Mouse (Mus musculus): ENCODE measurements at regions not wholly inside any gene's neighbourhood (a gene's known extent, or its start where the extent isn't known, plus 50 kb on each side); places are given as distances from the start of the nearest gene placed in this dataset.
A peak's percentile ranks its signal among the peaks of the same experiment; 100 is the strongest.
"Not testable (repeated sequence)": the region's sequence is repeated elsewhere in the genome, so short reads cannot be mapped to it uniquely, and the experiment has no call there.

DNA sequence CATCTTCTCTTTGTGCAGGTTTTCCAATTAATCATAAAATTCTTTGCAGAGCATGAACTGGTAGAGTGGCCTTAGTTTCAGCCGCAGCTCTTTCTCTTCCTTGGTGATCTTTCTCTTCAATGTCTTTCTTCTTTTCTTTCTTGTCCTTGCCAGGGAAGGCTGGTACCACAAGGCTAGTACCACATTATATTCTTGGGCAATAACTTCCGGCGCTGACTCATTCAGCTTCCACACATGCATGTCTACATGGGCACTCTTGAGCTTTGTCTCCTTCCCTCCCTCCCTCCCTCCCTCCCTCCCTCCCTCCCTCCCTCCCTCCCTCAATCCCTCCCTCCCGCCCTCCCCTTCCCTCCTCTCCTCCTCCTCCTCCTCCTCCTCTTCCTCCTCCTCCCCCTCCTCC is 98.1 kb upstream of the Pwp1 start:
- DNase-seq (ENCODE audit: low read depth) = not testable (repeated sequence)

DNA sequence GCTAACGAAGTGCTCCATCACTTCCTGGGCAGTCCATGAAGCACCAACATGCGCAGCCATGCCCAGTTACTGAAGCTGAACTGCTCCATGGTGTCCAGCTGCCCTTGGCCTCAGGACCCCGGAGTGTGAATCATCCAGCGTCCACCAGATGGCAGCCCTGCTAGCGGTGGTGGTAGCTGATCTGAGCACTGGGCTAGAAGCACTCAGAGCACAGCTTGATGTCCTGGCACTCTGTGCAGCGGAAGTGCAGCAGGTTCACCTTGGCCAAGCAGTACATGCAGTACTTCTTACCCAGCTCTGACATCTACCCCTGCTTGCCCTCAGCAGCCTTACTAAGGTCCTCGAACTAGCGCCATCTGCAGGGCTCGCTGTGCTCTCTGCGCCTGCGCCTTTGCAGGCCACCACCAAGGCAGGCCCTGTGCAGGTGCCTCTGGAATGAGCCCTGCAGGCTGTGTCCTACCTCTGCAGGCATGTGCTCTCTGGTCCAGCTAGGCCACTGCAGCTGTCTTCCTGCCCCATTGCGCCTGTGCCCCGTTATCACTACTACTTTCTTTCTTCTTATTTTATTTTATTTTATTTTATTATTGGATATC is 97.4 kb upstream of the Pwp1 start:
- DNase-seq (ENCODE audit: low read depth) = not testable (repeated sequence)

DNA sequence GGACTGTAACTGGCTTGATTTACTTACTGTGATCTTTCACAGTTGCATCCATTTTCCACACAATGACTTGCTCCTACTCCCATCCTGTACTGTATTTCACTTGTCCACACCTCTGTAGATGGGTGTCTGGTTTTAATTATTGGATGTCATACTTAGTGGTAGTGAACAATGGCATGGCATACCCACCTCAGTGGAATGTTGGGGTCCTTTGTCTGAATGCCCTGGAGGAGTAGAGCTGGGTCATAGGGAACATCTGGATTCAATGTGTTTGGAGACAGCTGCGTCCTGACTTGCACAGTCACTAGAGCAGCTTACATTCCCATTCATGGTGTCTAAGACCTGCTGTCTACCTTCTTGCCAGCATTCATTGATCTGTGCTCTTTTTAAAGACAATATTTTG is 91.5 kb upstream of the Pwp1 start:
- no peak for DNase-seq (ENCODE audit: low read depth)

DNA sequence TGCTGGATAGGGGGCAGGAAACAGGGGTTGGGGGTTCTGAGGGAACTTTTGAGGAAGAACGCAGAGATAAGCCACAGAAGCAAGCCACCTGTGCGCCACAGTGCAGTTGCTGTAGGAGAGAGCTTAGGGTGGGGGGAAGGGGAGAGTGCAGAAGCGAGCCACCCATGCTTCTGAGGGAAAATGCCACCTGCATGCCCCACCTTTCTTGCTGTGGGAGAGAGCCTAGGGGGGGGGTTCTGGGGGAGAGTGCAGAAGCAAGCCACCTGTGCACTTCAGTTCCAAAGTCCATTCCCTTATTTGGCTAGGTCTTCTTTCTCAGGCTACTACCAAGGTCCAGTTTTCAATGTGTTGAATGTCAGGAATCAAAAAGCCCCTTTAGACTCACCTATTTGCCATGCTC is 90.3 kb upstream of the Pwp1 start:
- no peak for DNase-seq (ENCODE audit: low read depth)

DNA sequence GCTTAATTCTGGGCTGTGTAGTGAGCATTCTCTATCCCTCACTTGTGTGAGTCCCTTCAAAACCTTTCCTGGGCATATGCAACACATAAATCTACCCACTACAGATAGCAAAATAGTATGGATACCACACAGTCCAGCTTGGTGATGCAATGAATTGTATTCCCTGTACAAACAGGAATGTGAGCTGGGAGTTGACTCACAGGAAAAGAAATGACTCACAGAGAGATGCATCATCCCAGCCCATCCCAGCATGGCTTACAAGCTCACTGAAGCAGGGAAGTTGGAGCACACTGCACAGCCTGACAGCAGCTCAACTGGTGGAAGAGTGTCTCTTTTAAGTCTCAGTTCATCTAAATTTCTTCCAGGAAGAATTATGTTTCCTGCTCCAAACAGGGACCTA is 89.7 kb upstream of the Pwp1 start:
- peak; percentile 82 for DNase-seq (ENCODE audit: low read depth)

GRCm38 (mm10) chr10:85741972-85742371 is 87.3 kb upstream of the Pwp1 start:
- peak; percentile 9 for DNase-seq (ENCODE audit: low read depth)

- not testable (repeated sequence) for DNase-seq (ENCODE audit: low read depth)
Measured at GRCm38 (mm10) chr10:85745390-85745789, 83.9 kb upstream of the Pwp1 start.

- not testable (repeated sequence) for DNase-seq (ENCODE audit: low read depth)
Measured at GRCm38 (mm10) chr10:85745818-85746217, 83.5 kb upstream of the Pwp1 start.

DNA sequence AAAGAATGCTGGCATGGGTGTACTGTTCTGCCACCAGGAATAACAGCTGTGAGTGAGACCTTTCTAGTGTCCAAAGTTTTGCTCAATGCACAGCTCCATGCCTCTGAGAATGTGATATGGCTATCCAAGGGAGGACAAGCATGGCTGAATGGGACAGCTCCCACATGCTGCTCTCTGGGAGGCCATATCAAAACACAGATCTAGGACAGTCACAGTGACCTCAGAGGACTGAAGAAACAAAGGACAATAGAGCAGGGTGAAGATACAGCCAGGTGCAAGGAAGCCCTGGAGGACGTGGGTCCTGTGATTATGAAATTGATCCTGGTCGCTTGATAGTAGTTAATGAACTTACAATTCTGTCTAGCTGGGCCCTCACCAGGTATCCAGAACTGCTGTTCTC is 79.7 kb upstream of the Pwp1 start:
- DNase-seq (ENCODE audit: low read depth) = not testable (repeated sequence)

DNA sequence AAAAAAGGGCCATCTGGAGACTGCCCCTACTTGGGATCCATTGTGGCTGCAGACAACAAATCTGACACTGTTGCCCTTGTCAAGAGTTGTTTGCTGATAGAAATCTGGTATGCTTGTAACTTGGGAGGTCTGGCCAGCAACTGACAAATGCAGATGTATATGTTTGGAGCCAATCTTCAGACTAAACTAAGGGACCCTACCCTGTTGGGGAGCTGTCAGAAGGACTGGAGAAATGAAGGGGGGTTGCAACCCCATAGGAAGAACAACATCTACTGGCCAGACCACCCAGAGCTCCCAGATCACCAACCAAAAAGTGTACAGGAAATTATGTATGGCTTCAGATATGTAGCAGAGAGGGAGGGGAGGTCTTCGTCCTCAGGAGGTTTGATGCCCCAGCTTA is 54.3 kb upstream of the Pwp1 start:
- no peak for DNase-seq (ENCODE audit: low read depth)

Data from NIH3T3 (cell line).